Mouse (Mus musculus): ENCODE measurements around the gene Tle2. TPM values are rescaled to one million over a fixed set of nuclear protein-coding genes. Genes with fewer than 3 reads are reported as not detected.

The Tle2 gene
- polyA plus RNA-seq (2015; fragmentation: Nextera tagmentation; extraction: Ambion mirVana), result 27.7 and 28.9 TPM in 2 replicates

DNA sequence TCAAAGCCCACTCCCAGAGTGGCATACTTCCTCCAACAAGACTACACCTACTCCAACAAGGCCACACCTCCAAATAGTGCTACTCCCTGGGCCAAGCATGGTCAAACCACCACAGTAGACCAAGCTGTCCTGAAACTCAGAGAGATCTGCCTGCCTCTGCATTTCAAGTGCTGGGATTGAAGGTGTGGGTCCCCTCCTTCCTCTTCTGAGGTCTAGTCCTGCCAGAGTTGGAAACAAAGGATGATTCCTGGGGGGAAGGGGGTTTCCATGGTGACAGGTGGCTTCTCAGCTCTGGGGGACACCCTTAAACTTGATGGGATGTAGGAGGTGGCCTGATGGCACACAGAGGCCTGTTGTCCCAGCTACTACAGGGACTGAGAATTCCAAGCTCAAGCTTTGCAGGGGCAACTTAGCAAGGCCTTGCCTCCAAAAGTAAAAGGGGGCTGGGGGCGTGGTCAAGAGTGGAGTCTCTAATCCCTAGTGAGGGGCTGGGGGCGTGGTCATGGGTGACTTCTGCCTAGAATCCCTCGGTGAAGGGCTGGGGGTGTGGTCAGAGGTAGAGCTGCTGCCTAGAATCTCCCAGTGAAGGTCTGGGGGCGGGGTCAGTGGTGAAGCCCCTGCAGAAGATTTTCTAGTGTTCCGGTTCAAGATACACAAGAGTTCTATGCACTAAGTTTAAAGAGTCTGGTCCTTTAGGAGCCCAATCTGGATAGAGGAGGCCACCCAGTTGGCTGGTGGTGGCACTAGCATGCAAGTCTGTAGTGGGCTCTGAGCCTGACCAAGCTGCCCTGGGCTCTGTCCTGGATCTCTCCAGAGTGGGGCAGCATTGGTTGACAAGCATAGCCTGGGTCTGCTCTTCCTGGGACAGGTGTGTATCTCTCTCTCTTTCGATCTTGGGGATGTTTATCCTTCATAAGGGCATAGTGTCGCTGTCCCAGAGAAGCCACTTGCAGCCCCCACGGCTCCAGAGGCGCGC lies at the start of gene Tle2:
Tle2 (plus strand) TSS at position 481 of the 976 bp plus-strand sequence.
- H3K4me2 ChIP-seq, result peak within 1 kb of the TSS; percentile 78
- H3K27ac ChIP-seq, result peak within 1 kb of the TSS; percentile 64
- H3K4me3 ChIP-seq, result peak within 1 kb of the TSS; percentile 60
- 19% methylated on average over 10 of the region's 10 CpGs for WGBS
- H3K9ac ChIP-seq, result peak within 1 kb of the TSS; percentile 81
- no peaks in the 10 kb centered on the region for H3K9me3 ChIP-seq
- H3K27me3 ChIP-seq, result peaks cover 76% of the 10 kb centered on the region
- peaks cover 54% of the 10 kb centered on the region for H3K4me1 ChIP-seq (replicated peaks)
- no peak for ATAC-seq (ENCODE audit: low FRiP score)
- no peaks in the 10 kb centered on the region for H3K36me3 ChIP-seq

DNA sequence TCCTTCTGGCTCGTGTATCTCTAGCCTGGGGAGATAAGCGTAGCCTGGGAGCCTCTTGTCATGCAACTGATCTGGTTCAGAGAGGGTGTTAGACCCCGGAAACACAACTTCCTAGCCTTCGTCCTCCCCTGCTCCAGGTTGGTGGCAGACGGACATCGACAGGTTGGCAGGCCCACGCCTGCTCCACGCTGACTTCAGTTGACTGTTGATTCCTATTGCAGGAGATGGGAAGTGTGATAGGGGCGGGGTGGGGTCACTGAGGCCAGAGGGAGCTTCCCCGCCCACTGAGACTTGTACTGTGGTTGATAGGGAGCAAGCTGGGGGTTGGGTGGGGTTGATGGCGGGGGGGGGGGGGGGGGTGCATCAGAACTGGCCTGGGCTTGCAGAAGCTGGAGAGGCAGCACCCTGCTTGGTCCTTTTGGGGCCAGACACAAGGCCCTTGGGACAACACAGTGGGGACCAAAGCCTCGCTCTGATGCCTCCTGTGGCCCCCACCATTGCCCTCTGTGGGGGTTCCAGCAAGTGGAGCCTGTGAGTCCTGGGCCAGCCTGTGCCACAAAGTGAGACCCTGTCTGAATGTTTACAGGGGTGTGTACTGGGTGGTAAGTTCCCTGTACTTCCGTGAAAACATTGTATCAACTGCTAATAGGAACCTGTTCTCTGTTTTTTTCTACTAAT lies 49.2 kb upstream of the Tle2 start:
- ATAC-seq (ENCODE audit: low FRiP score), result no peak

DNA sequence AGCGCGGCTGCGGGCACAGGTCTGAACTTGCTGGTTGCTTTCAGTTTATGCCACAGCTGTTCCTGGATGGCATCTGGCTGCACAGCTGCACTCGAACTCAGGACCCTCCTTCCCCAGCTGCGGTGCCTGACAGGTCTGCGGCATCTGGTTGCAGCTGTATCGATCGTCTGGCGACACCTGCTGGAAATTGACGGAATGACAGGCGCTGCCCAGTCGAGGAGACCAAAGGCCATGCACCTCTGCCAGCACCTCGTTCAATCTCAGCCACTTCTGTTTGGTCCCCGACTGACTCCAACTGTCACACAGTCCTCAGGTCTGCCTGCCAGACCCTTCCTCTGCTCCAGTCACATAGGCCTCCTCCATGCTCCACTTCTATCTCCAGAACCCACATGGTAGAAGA lies 47.6 kb upstream of the Tle2 start:
- ATAC-seq (ENCODE audit: low FRiP score), result peak; percentile 58
- Histone ChIP-seq H3K4me1 (replicated peaks) (no peaks in the 10 kb centered on the region), H3K27ac (no peak overlapping the region), H3K27me3 (peaks cover 17% of the 10 kb centered on the region), H3K4me2 (no peak overlapping the region), H3K9ac (no peak overlapping the region), H3K36me3 (peaks cover 37% of the 10 kb centered on the region), H3K9me3 (no peaks in the 10 kb centered on the region), H3K4me3 (no peak overlapping the region)
- WGBS, result 14% methylated on average over 14 of the region's 14 CpGs

More for the DNA sequence above, 49.2 kb upstream of the Tle2 start:
- Histone ChIP-seq H3K4me3 (no peak overlapping the region), H3K9ac (no peak overlapping the region), H3K9me3 (no peaks in the 10 kb centered on the region), H3K27ac (no peak overlapping the region), H3K36me3 (peaks cover 21% of the 10 kb centered on the region), H3K27me3 (peaks cover 17% of the 10 kb centered on the region), H3K4me2 (no peak overlapping the region), H3K4me1 (replicated peaks) (no peaks in the 10 kb centered on the region)
- WGBS, result 77% methylated on average over 12 of the region's 13 CpGs

DNA sequence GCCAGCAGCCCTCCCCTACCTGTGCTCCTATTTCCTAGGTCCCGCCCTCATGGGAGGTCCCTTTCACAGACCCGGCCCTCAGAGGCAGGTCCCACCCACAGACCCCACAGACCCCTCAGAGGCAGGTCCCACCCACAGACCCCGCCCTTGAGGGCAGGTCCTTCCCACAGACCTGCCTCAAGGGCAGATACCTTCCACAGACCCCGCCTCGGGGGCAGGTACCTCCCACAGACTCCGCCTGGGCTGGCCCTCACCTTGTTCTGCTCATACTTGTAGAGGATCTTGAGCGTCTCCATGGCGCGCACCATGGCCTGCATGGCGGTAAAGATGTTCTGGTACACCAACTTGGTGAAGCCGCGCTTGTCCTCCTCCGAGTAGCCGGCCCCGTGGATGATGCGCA lies 39.5 kb upstream of the Tle2 start:
- no peak for ATAC-seq (ENCODE audit: low FRiP score)
- peaks cover 63% of the 10 kb centered on the region for H3K36me3 ChIP-seq
- no peak overlapping the region for H3K27ac ChIP-seq
- no peak overlapping the region for H3K4me3 ChIP-seq
- no peak overlapping the region for H3K9ac ChIP-seq
- WGBS, result 70% methylated on average over 16 of the region's 16 CpGs
- no peaks in the 10 kb centered on the region for H3K27me3 ChIP-seq
- H3K9me3 ChIP-seq, result no peaks in the 10 kb centered on the region
- H3K4me2 ChIP-seq, result no peak overlapping the region
- H3K4me1 ChIP-seq (replicated peaks), result peaks cover 7% of the 10 kb centered on the region

DNA sequence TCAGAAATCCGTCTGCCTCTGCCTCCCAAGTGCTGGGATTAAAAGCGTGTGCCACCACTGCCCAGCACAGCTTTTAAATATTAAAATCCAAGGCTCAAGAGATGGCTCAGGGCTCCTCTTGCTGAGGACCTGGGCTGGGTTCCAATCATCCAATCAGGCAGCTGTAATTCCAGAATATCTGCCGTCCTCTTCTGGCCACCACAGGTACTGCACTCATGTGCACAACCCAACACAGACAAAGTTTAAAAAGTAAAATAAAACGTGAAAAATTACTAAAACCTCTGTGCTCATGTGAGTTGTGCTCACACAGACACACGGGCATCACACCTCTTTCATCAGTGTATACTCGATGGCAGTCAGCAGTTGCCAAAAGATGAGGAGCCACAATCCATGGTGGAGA lies 37.6 kb upstream of the Tle2 start:
- H3K4me2 ChIP-seq, result no peak overlapping the region
- H3K9me3 ChIP-seq, result no peaks in the 10 kb centered on the region
- no peak overlapping the region for H3K27ac ChIP-seq
- H3K27me3 ChIP-seq, result no peaks in the 10 kb centered on the region
- H3K9ac ChIP-seq, result no peak overlapping the region
- peaks cover 51% of the 10 kb centered on the region for H3K36me3 ChIP-seq
- H3K4me1 ChIP-seq (replicated peaks), result peaks cover 22% of the 10 kb centered on the region
- H3K4me3 ChIP-seq, result no peak overlapping the region
- 79% methylated on average over 6 of the region's 6 CpGs for WGBS
- ATAC-seq (ENCODE audit: low FRiP score), result no peak

DNA sequence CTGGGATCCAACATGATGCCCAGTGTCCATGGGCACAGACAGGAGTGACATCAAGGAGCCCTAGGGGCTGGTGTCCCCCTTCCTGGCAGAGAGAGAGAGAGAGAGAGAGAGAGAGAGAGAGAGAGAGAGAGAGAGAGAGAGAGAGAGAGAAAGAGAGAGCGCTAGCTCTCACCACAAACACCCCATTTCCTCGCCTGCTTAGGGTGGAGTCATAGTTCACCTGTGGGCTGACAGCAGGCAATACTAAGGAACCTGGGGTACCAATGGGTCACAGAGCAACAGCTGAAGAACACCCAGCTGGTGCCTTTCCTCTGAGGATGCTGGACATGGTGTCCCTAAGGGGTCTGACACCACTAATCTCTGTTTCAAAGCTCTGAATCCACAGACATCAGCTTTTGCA lies 36.9 kb upstream of the Tle2 start:
- peaks cover 29% of the 10 kb centered on the region for H3K4me1 ChIP-seq (replicated peaks)
- H3K9me3 ChIP-seq, result no peaks in the 10 kb centered on the region
- H3K27me3 ChIP-seq, result no peaks in the 10 kb centered on the region
- ATAC-seq (ENCODE audit: low FRiP score), result no peak
- peaks cover 46% of the 10 kb centered on the region for H3K36me3 ChIP-seq
- 0 out of 2 replicates have a peak overlapping the region, but pooled peaks have one; percentile 19 for H3K9ac ChIP-seq
- H3K4me2 ChIP-seq, result no peak overlapping the region
- H3K4me3 ChIP-seq, result no peak overlapping the region
- no peak overlapping the region for H3K27ac ChIP-seq
- WGBS, result 88% methylated on average over 2 of the region's 2 CpGs

- Histone ChIP-seq H3K27ac (no peak overlapping the region), H3K36me3 (peaks cover 38% of the 10 kb centered on the region), H3K4me1 (replicated peaks) (peaks cover 39% of the 10 kb centered on the region), H3K9me3 (no peaks in the 10 kb centered on the region), H3K4me2 (no peak overlapping the region), H3K9ac (0 out of 2 replicates have a peak overlapping the region, but pooled peaks have one; percentile 19), H3K27me3 (no peaks in the 10 kb centered on the region), H3K4me3 (no peak overlapping the region)
- no peak for ATAC-seq (ENCODE audit: low FRiP score)
- 90% methylated on average over 3 of the region's 3 CpGs for WGBS
Observed at GRCm38 (mm10) chr10:81538321-81539048, 35.9 kb upstream of the Tle2 start.

- WGBS, result 91% methylated on average over 5 of the region's 5 CpGs
- 0 out of 2 replicates have a peak overlapping the region, but pooled peaks have one; percentile 8 for H3K4me2 ChIP-seq
Observed at GRCm38 (mm10) chr10:81541363-81541762, 33.0 kb upstream of the Tle2 start.

GRCm38 (mm10) chr10:81541803-81542202 lies 32.6 kb upstream of the Tle2 start:
- Histone ChIP-seq H3K4me2 (0 out of 2 replicates have a peak overlapping the region, but pooled peaks have one; percentile 8), H3K27ac (no peak overlapping the region), H3K4me3 (no peak overlapping the region), H3K36me3 (peaks cover 20% of the 10 kb centered on the region), H3K27me3 (no peaks in the 10 kb centered on the region), H3K9ac (peak overlapping the region; percentile 99), H3K9me3 (no peaks in the 10 kb centered on the region), H3K4me1 (replicated peaks) (peaks cover 44% of the 10 kb centered on the region)
- ATAC-seq (ENCODE audit: low FRiP score), result no peak
- 87% methylated on average over 10 of the region's 10 CpGs for WGBS

More at GRCm38 (mm10) chr10:81541363-81541762, 33.0 kb upstream of the Tle2 start:
- H3K27me3 ChIP-seq, result no peaks in the 10 kb centered on the region
- H3K36me3 ChIP-seq, result peaks cover 20% of the 10 kb centered on the region
- no peaks in the 10 kb centered on the region for H3K9me3 ChIP-seq
- H3K4me1 ChIP-seq (replicated peaks), result peaks cover 44% of the 10 kb centered on the region
- ATAC-seq (ENCODE audit: low FRiP score), result no peak
- peak overlapping the region; percentile 99 for H3K9ac ChIP-seq
- H3K27ac ChIP-seq, result no peak overlapping the region
- no peak overlapping the region for H3K4me3 ChIP-seq

GRCm38 (mm10) chr10:81542727-81543460 lies 31.5 kb upstream of the Tle2 start:
- Histone ChIP-seq H3K9me3 (no peaks in the 10 kb centered on the region), H3K9ac (peak overlapping the region; percentile 99), H3K4me3 (peak overlapping the region; percentile 97), H3K4me2 (peak overlapping the region; percentile 98), H3K4me1 (replicated peaks) (peaks cover 44% of the 10 kb centered on the region), H3K36me3 (peaks cover 17% of the 10 kb centered on the region), H3K27ac (no peak overlapping the region), H3K27me3 (no peaks in the 10 kb centered on the region)
- no peak for ATAC-seq (ENCODE audit: low FRiP score)
- WGBS, result 79% methylated on average over 7 of the region's 7 CpGs

DNA sequence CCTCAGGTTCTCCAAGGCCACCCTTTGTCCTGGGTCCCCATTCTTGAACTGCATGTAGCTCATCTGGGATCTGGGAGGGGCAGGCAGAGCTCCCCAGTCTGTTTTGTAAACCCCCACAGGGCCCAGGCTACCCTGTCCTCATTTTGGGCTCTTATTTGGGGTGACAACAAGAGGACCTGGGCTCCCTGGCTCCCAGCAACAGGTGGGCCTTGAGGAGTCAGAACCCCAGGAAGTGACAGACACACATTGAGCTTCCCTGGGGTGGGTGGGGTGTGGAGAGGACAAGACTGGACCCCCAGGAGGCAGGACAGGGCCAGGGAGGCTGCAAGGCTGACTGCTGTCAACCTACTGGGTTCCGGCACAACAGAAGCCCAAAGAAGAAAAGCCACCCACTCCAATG lies 30.7 kb upstream of the Tle2 start:
- peak overlapping the region; percentile 97 for H3K4me3 ChIP-seq
- H3K27me3 ChIP-seq, result no peaks in the 10 kb centered on the region
- peaks cover 17% of the 10 kb centered on the region for H3K36me3 ChIP-seq
- ATAC-seq (ENCODE audit: low FRiP score), result no peak
- peak overlapping the region; percentile 99 for H3K9ac ChIP-seq
- no peaks in the 10 kb centered on the region for H3K9me3 ChIP-seq
- 57% methylated on average over 1 of the region's 1 CpGs for WGBS
- H3K4me1 ChIP-seq (replicated peaks), result peaks cover 44% of the 10 kb centered on the region
- H3K27ac ChIP-seq, result no peak overlapping the region
- H3K4me2 ChIP-seq, result peak overlapping the region; percentile 98

All from hindbrain, embryonic 13.5 days (tissue).